In the genomic region with DNA sequence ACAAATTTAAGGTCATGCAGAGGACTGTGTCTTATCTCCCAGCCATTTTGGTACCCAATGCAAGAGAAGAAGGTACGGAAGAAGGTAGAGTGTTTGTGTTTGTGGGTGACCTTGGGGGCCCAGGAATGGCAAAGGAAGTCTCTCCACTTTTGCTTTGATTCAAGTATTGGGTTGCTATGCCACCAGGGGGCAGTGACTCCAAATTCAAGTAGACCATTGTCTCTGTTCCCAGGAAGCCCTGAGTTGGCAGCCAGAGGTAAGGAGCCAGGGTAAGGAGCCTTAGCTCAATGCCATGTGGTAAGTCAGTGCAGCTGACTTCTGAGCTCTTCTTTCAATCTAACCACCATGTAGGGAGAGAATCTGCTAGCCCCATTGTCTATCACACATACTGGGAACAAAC, we compare ENCODE assay signal across 13 mouse cellular contexts. TPM values are rescaled to one million over a fixed set of nuclear protein-coding genes. Genes with fewer than 3 reads are reported as not detected.
A peak's percentile ranks its signal among the peaks of the same experiment; 100 is the strongest.
DNase-seq lines count a peak whose midpoint lies in the region; ATAC-seq and TF ChIP-seq lines count a peak whose summit lies in the region.
"Had no signal": no experiment of that assay in that cellular context is flagged by ENCODE, and none has a peak within 500 bp of the region (broad histone marks: within the 10 kb centered on the region; RNA-seq: fewer than 3 reads in every experiment).

No protein-coding gene starts in this region.

- TF ChIP-seq CTCF in layer of hippocampus, adult 2 months (conservative IDR thresholded peaks at IDR 0.05): peak; percentile 64
- peak; percentile 46 for TF ChIP-seq CTCF in lung, embryonic 14.5 days (IDR thresholded peaks at IDR 0.05; ENCODE audit: low read depth)

- H3K4me2 ChIP-seq in lung, embryonic 14.5 days: no peak overlapping the region
- H3K4me2 ChIP-seq: hindbrain, embryonic 14.5 days; limb, embryonic 15.5 days had no signal

- no peak for ATAC-seq in lung, embryonic 14.5 days (ENCODE audit: insufficient read depth)
- no peak for ATAC-seq in megakaryocyte-erythroid progenitor cell, adult 5-6 weeks (replicated peaks; ENCODE audit: low FRiP score, low TSS enrichment, poor library complexity, severe bottlenecking)
- ATAC-seq: forebrain, embryonic 16.5 days had no signal

- H3K9ac ChIP-seq in lung, embryonic 14.5 days: no peak overlapping the region
- H3K9ac ChIP-seq: hindbrain, embryonic 14.5 days; limb, embryonic 15.5 days had no signal

- peak; percentile 7 for DNase-seq in embryo, embryonic 10 days (ENCODE audit: low spot score)
- DNase-seq in embryo, embryonic 9.5 days (ENCODE audit: extremely low spot score): no peak
- peak in 1 of 2 experiments; percentile 16 for DNase-seq in layer of hippocampus, adult 2 months (ENCODE audit: low spot score in 2 of 2)
- DNase-seq in layer of hippocampus, adult 9-10 months (ENCODE audit: low spot score): no peak
- DNase-seq in ES-CJ7 (ENCODE audit: low read depth, low spot score): peak; percentile 25
- peak; percentile 51 for DNase-seq in lung, embryonic 14.5 days
- no peak for DNase-seq in ovary, postnatal 10 days (ENCODE audit: low spot score)
- DNase-seq: cerebellum, adult 11 months had no signal

- H3K36me3 ChIP-seq in lung, embryonic 14.5 days (ENCODE audit: insufficient read depth): no peaks in the 10 kb centered on the region
- H3K36me3 ChIP-seq: limb, embryonic 15.5 days had no signal

- H3K9me3 ChIP-seq in lung, embryonic 14.5 days (ENCODE audit: low read depth, low read length): no peaks in the 10 kb centered on the region
- H3K9me3 ChIP-seq: limb, embryonic 15.5 days had no signal

- no peaks in the 10 kb centered on the region for H3K27me3 ChIP-seq in lung, embryonic 14.5 days (ENCODE audit: insufficient read depth, low read length)
- H3K27me3 ChIP-seq: limb, embryonic 15.5 days had no signal

- 68% methylated on average over 1 of the region's 1 CpGs for WGBS in lung, embryonic 14.5 days

- H3K4me1 ChIP-seq in lung, embryonic 14.5 days (ENCODE audit: insufficient read depth): no peaks in the 10 kb centered on the region
- H3K4me1 ChIP-seq: limb, embryonic 15.5 days had no signal

- no peak overlapping the region for H3K27ac ChIP-seq in layer of hippocampus, adult 2 months
- no peak overlapping the region for H3K27ac ChIP-seq in lung, embryonic 14.5 days (ENCODE audit: low read depth)
- H3K27ac ChIP-seq: hindbrain, embryonic 14.5 days; limb, embryonic 15.5 days had no signal

- no peak overlapping the region for H3K4me3 ChIP-seq in layer of hippocampus, adult 2 months
- H3K4me3 ChIP-seq in lung, embryonic 14.5 days (ENCODE audit: low read depth, low read length): no peak overlapping the region
- H3K4me3 ChIP-seq: limb, embryonic 15.5 days had no signal

RNA-seq across cellular contexts. Expression of gene Cnga2, which starts 7.9 kb away (rescaled TPM):
- under 1 TPM; 0.15 to 0.44 TPM for total RNA-seq in layer of hippocampus, adult 2 months (2021)
- 0.12 and 0.34 TPM in 2 replicates for polyA plus RNA-seq in lung, embryonic 14.5 days (2014; fragmentation: Nextera tagmentation; extraction: Ambion mirVana)
- total RNA-seq in megakaryocyte-erythroid progenitor cell, adult 5-6 weeks (2014; fragmentation: Nextera tagmentation): not detected in 2 replicates
- not detected in 2 replicates for total RNA-seq in megakaryocyte-erythroid progenitor cell, adult 5-6 weeks (2017)

RNA-seq across cellular contexts. Expression of gene Fate1, which starts 11.0 kb away (rescaled TPM):
- not detected for total RNA-seq in layer of hippocampus, adult 2 months (2021)
- polyA plus RNA-seq in lung, embryonic 14.5 days (2014; fragmentation: Nextera tagmentation; extraction: Ambion mirVana): 0.38 TPM in 1 of 2 replicates, not detected in the other
- not detected in 2 replicates for total RNA-seq in megakaryocyte-erythroid progenitor cell, adult 5-6 weeks (2014; fragmentation: Nextera tagmentation)
- not detected in 2 replicates for total RNA-seq in megakaryocyte-erythroid progenitor cell, adult 5-6 weeks (2017)
- polyA plus RNA-seq: forebrain, embryonic 16.5 days; hindbrain, embryonic 14.5 days; stomach, embryonic 16.5 days had no signal

RNA-seq across cellular contexts. Expression of gene Prrg3, which starts 21.4 kb away (rescaled TPM):
- 10 to 100 TPM; 16.0 to 22.9 TPM for total RNA-seq in layer of hippocampus, adult 2 months (2021)
- polyA plus RNA-seq in lung, embryonic 14.5 days (2014; fragmentation: Nextera tagmentation; extraction: Ambion mirVana): 18.9 and 21.2 TPM in 2 replicates
- not detected in 2 replicates for total RNA-seq in megakaryocyte-erythroid progenitor cell, adult 5-6 weeks (2014; fragmentation: Nextera tagmentation)
- not detected in 2 replicates for total RNA-seq in megakaryocyte-erythroid progenitor cell, adult 5-6 weeks (2017)

Comparison
In these comparisons a context has a peak if more than half of its experiments do, and no peak if none do; other contexts are left out.
1. DNase-seq: peak in embryo, embryonic 10 days (single experiment), ES-CJ7 (single experiment) and lung, embryonic 14.5 days (single experiment); none in embryo, embryonic 9.5 days (single experiment), layer of hippocampus, adult 9-10 months (single experiment) and ovary, postnatal 10 days (single experiment).
2. RNA of gene Prrg3, which starts 21.4 kb away (total RNA-seq): 16.0 to 22.9 TPM in layer of hippocampus, adult 2 months; not detected in megakaryocyte-erythroid progenitor cell, adult 5-6 weeks; every median in the first group is over 10 times any median in the second.